Mouse (Mus musculus): ENCODE data around the gene Mars. TPM values are rescaled to one million over a fixed set of nuclear protein-coding genes. Genes with fewer than 3 reads are reported as not detected.

Gene Mars
- polyA plus RNA-seq, 1 experiment from 2014 or later = 150 TPM

- Histone ChIP-seq H3K27ac (peak overlapping the region; percentile 100), H3K36me3 (peaks cover 52% of the 10 kb centered on the region), H3K27me3 (no peaks in the 10 kb centered on the region), H3K4me1 (replicated peaks) (peaks cover 71% of the 10 kb centered on the region), H3K9ac (peak overlapping the region; percentile 84), H3K4me2 (peak overlapping the region; percentile 88), H3K9me3 (replicated peaks) (no peaks in the 10 kb centered on the region), H3K4me3 (replicated peaks) (peak overlapping the region; percentile 78)
- peak; percentile 35 for ATAC-seq (ENCODE audit: low read depth)
- DNase-seq = peak; percentile 74
- 2% methylated on average over 19 of the region's 19 CpGs for WGBS (ENCODE audit: insufficient replicate concordance)
These were observed 20.4 kb downstream of the Mars start for GRCm38 (mm10) chr10:127290930-127291880.

- Histone ChIP-seq H3K4me1 (replicated peaks) (peaks cover 79% of the 10 kb centered on the region), H3K27me3 (no peaks in the 10 kb centered on the region), H3K4me3 (replicated peaks) (peak overlapping the region; percentile 78), H3K27ac (peak overlapping the region; percentile 100), H3K36me3 (peaks cover 52% of the 10 kb centered on the region), H3K4me2 (peak overlapping the region; percentile 88), H3K9ac (peak overlapping the region; percentile 96), H3K9me3 (replicated peaks) (no peaks in the 10 kb centered on the region)
- WGBS (ENCODE audit: insufficient replicate concordance) = under 1% methylated on average over 43 of the region's 47 CpGs
- DNase-seq = peak; percentile 100
- ATAC-seq (ENCODE audit: low read depth) = peak; percentile 80
These were observed 21.2 kb downstream of the Mars start for GRCm38 (mm10) chr10:127290307-127290929.

DNA sequence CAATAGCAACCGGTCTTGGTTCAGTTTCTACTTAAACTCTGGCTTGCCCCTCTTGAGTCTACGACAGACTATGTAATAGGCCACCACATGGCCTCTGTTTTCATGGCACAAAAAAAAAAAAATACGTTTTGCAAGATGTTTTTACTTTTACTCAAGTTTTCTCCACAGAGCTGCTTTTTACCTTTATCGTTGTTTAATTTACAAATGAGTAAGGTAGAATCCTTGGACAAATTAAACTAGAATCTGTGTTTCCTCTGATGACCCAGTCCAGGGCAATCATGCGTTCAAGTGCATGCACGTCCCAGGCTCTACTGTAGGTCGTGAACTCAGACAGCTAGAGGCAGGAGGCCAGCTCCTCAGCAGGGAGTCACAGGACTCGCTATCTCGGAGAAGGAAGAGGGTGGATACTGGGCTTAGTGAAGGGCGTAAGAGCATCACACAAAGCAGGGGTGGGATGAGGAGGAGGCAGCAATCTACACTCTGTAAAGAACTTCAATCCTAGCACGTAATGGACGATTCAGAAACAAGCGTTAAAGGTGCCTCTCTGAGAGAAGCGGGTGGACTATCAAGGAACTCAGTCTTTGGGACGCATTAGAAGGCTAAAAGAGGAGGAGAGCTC, 21.9 kb downstream of the Mars start:
- Histone ChIP-seq H3K36me3 (peaks cover 52% of the 10 kb centered on the region), H3K27me3 (no peaks in the 10 kb centered on the region), H3K27ac (peak overlapping the region; percentile 100), H3K9ac (peak overlapping the region; percentile 96), H3K4me2 (peak overlapping the region; percentile 88), H3K4me3 (replicated peaks) (peak overlapping the region; percentile 78), H3K9me3 (replicated peaks) (no peaks in the 10 kb centered on the region), H3K4me1 (replicated peaks) (peaks cover 78% of the 10 kb centered on the region)
- under 1% methylated on average over 15 of the region's 15 CpGs for WGBS (ENCODE audit: insufficient replicate concordance)
- DNase-seq (peak; percentile 67), ATAC-seq (ENCODE audit: low read depth) (peak; percentile 46)

DNA sequence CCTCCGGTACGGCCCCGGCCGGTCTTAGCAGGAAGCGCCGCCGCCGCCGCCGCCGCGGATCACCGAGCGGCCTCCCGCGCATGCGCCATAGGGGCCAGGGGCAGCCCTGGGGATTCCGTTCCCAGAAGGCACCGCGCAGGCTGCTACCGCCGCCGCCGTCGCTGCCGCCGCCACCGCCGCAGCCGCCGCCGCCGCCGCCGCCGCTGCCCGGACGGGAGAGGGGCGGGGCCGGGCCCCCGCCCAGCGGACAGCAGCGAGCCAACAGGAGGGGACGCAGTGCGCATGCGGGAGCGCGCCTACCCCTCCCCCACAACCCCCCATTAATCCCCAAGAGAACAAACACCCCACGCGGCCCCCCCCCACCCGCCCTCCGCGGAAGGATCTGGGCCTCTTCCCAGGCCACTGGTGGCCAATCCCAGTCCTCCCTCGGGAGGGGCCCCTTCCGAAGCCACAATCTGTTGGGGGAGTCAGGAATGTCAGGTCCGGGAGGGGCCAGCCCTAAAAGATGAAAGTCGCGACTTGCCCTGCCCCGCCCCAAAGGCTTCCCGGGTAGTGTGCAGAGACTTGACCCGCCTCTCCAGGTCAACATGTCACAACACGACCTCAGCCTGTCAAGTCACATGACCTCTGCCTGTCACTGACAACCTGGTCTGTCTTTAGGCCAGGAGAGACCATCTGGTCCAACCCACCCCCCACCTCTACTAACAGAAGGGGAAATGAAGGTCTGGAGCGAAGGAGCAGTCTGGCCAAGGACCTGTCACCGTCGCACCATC, 22.6 kb downstream of the Mars start, which contains the start of gene Mbd6:
Gene Mbd6 (minus strand): TSS at position 219 of the 773 bp plus-strand sequence.
- under 1% methylated on average over 60 of the region's 65 CpGs for WGBS (ENCODE audit: insufficient replicate concordance)
- Histone ChIP-seq H3K4me2 (peak within 1 kb of the TSS; percentile 88), H3K4me1 (replicated peaks) (peaks cover 71% of the 10 kb centered on the region), H3K9ac (peak within 1 kb of the TSS; percentile 96), H3K4me3 (replicated peaks) (peak within 1 kb of the TSS; percentile 78), H3K9me3 (replicated peaks) (no peaks in the 10 kb centered on the region), H3K27ac (peak within 1 kb of the TSS; percentile 100), H3K36me3 (peaks cover 52% of the 10 kb centered on the region), H3K27me3 (no peaks in the 10 kb centered on the region)
- ATAC-seq (ENCODE audit: low read depth) (peak; percentile 51), DNase-seq (peak; percentile 90)

DNA sequence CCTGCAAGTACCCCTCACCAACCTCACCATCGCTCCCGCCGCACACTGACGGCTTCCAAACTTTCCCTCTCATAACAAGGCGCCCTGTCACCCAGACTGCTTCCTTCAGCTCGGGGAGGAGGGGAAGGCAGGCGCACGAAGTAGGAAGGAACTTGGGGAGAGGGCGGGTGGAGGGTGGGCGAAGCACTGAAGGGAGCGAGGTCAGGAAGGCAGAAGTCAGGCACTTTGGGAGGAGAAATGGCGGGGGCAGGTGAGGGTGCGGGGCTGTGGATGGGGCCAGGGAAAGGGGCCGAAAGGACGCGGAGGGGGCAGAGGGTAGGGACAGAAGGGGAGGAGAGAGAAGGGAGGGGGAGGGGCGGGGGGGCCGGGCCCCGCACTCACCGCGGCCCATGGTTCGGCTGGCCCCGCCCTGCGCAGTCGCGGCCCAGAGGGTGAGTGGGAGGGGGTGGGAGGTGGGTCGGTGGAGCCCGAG, 23.2 kb downstream of the Mars start:
- DNase-seq (no peak), ATAC-seq (ENCODE audit: low read depth) (peak; percentile 0; the same call in 1 of the 2 replicates)
- peaks cover 52% of the 10 kb centered on the region for H3K36me3 ChIP-seq
- peak overlapping the region; percentile 100 for H3K27ac ChIP-seq
- under 1% methylated on average over 25 of the region's 28 CpGs for WGBS (ENCODE audit: insufficient replicate concordance)
- H3K4me2 ChIP-seq = peak overlapping the region; percentile 88
- H3K9me3 ChIP-seq (replicated peaks) = no peaks in the 10 kb centered on the region
- H3K4me1 ChIP-seq (replicated peaks) = peaks cover 68% of the 10 kb centered on the region
- H3K27me3 ChIP-seq = no peaks in the 10 kb centered on the region
- H3K9ac ChIP-seq = peak overlapping the region; percentile 96
- peak overlapping the region; percentile 78 for H3K4me3 ChIP-seq (replicated peaks)

GRCm38 (mm10) chr10:127287936-127288293, 23.7 kb downstream of the Mars start:
- Histone ChIP-seq H3K27ac (peak overlapping the region; percentile 100), H3K9me3 (replicated peaks) (no peaks in the 10 kb centered on the region), H3K36me3 (peaks cover 52% of the 10 kb centered on the region), H3K27me3 (no peaks in the 10 kb centered on the region), H3K9ac (peak overlapping the region; percentile 96), H3K4me3 (replicated peaks) (peak overlapping the region; percentile 78), H3K4me1 (replicated peaks) (peaks cover 63% of the 10 kb centered on the region), H3K4me2 (peak overlapping the region; percentile 88)
- 1% methylated on average over 3 of the region's 3 CpGs for WGBS (ENCODE audit: insufficient replicate concordance)
- DNase-seq (no peak), ATAC-seq (ENCODE audit: low read depth) (no peak)

- no peak for ATAC-seq (ENCODE audit: low read depth)
- DNase-seq = no peak
- Histone ChIP-seq H3K4me2 (peak overlapping the region; percentile 88), H3K9ac (peak overlapping the region; percentile 96), H3K9me3 (replicated peaks) (no peaks in the 10 kb centered on the region), H3K27me3 (no peaks in the 10 kb centered on the region), H3K4me3 (replicated peaks) (peak overlapping the region; percentile 78), H3K4me1 (replicated peaks) (peaks cover 63% of the 10 kb centered on the region), H3K27ac (peak overlapping the region; percentile 100), H3K36me3 (peaks cover 52% of the 10 kb centered on the region)
- 69% methylated on average over 15 of the region's 15 CpGs for WGBS (ENCODE audit: insufficient replicate concordance)
These were observed 24.2 kb downstream of the Mars start for GRCm38 (mm10) chr10:127287271-127287935.

DNA sequence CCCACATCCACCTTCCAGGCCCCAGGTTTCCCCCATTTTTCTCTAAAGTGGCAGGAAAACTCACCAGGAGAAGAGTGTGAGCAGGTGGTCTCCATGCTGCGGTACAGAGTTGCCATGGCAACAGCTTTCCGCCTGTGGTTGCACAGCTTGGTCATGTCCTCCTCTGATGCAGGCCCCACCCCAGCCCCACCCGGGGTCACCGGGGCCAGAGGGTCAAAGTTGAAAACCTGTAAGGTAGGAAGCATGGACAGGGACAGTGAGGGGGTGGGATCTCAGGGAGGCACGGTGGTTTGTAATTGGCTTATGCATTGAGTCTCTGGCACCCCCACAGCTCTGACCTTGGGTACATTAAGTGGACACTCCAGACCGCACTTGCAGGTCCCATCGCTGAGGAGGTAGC, 24.9 kb downstream of the Mars start:
- DNase-seq (no peak), ATAC-seq (ENCODE audit: low read depth) (no peak)
- WGBS (ENCODE audit: insufficient replicate concordance) = 68% methylated on average over 7 of the region's 7 CpGs
- Histone ChIP-seq H3K4me2 (peak overlapping the region; percentile 88), H3K27ac (peak overlapping the region; percentile 100), H3K4me1 (replicated peaks) (peaks cover 56% of the 10 kb centered on the region), H3K36me3 (peaks cover 58% of the 10 kb centered on the region), H3K4me3 (replicated peaks) (peak overlapping the region; percentile 78), H3K9me3 (replicated peaks) (no peaks in the 10 kb centered on the region), H3K9ac (peak overlapping the region; percentile 96; the same call in 1 of the 2 replicates), H3K27me3 (no peaks in the 10 kb centered on the region)

DNA sequence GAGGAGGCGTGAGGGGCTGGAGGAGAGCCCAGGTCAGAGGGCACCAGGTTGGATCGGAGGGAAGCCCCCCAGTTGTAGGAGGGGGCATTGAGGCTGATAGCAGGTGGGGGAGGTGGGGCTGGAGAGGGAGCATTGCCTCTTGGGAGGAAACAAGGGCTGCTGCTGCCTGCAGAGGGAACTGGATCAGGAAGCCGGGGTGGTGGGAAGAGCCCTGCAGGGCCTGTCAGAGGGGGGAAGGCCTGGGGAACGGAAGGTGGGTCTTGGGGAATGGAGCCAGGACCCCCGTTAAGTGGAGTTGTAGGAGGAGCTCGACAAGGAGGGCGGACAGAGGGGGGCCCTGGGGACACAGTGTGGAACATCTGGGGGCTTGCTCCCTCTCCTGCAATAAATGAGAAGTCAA, 25.4 kb downstream of the Mars start:
- WGBS (ENCODE audit: insufficient replicate concordance) = 80% methylated on average over 7 of the region's 7 CpGs
- ATAC-seq (ENCODE audit: low read depth) = no peak
- Histone ChIP-seq H3K9ac (0 out of 2 replicates have a peak overlapping the region, but pooled peaks have one; percentile 96), H3K4me1 (replicated peaks) (peaks cover 53% of the 10 kb centered on the region), H3K9me3 (replicated peaks) (no peaks in the 10 kb centered on the region), H3K4me3 (replicated peaks) (peak overlapping the region; percentile 78; the same call in 1 of the 2 replicates), H3K27ac (no peak overlapping the region), H3K27me3 (no peaks in the 10 kb centered on the region), H3K4me2 (peak overlapping the region; percentile 88), H3K36me3 (peaks cover 63% of the 10 kb centered on the region)
- DNase-seq = no peak

DNA sequence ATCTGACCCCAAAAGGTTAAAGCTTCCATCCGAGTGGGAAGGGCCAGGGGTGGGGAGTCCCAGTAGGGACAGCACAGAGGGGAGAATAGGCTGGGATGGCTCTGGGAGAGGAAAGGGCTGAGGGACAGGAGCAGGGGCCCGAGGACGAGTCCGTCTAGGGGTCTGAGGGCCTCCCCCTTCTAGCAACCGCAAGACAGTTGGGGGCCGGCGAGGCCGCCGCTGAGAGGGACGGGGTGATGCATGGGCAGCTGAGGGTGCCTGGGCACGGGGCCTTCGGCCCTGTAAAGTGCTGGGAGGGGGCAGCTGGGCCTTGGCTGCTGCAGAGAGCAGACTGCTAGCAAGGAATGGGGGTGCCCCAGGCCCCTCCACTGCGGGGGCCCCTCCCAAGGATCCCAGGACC, 25.9 kb downstream of the Mars start:
- WGBS (ENCODE audit: insufficient replicate concordance) = 82% methylated on average over 13 of the region's 13 CpGs
- no peaks in the 10 kb centered on the region for H3K9me3 ChIP-seq (replicated peaks)
- H3K36me3 ChIP-seq = peaks cover 69% of the 10 kb centered on the region
- no peaks in the 10 kb centered on the region for H3K27me3 ChIP-seq
- H3K4me3 ChIP-seq (replicated peaks) = no peak overlapping the region
- no peak overlapping the region for H3K27ac ChIP-seq
- peak overlapping the region; percentile 26; the same call in 1 of the 2 replicates for H3K9ac ChIP-seq
- no peak overlapping the region for H3K4me2 ChIP-seq
- DNase-seq (no peak), ATAC-seq (ENCODE audit: low read depth) (no peak)
- peaks cover 53% of the 10 kb centered on the region for H3K4me1 ChIP-seq (replicated peaks)
